Mouse (Mus musculus) testis, adult 2 months (tissue): ENCODE measurements around the gene Por.

Experiments used
- CTCF ChIP-seq: fragments of 200-500 bp; IDR thresholded peaks from 2 replicates; pipeline ENCODE4 v1.5.1; 2012; ENCODE audit warnings: low read depth, mild to moderate bottlenecking, inconsistent platforms, low read length, moderate library complexity; ENCODE audit not compliant: control insufficient read depth, insufficient read depth, insufficient replicate concordance
- POLR2A ChIP-seq: fragments of 200-500 bp; IDR thresholded peaks from 2 replicates; pipeline ENCODE4 v1.6.1; 2012; ENCODE audit warnings: low read depth, mild to moderate bottlenecking, inconsistent platforms, low read length, moderate library complexity; ENCODE audit not compliant: control insufficient read depth

DNA sequence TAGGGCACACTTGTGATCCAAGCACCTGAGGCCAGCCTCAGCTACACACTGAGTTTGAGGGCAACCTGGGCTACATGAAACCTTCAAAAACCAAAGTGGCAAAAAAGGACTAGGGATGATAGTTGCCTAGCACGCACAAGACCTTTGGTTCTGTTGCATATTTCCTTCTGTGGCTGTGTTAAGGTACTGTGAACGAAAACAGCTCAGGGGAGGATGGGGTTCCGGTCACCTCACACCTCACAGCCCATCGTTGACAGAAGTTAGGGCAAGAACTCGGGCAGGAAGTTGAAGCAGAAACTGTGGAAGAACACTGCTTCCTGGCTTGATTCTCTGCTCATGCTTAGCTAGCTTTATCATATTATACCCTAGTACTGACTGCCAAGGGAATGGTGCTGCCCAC is 39.9 kb downstream of the Por start:
- TF ChIP-seq CTCF (no peak), POLR2A (no peak)
